Mouse (Mus musculus): ENCODE measurements around the gene Bri3. TPM values are rescaled to one million over a fixed set of nuclear protein-coding genes. Genes with fewer than 3 reads are reported as not detected.

Gene Bri3
- polyA plus RNA-seq, 1 experiment from 2014 or later = 116 TPM

DNA sequence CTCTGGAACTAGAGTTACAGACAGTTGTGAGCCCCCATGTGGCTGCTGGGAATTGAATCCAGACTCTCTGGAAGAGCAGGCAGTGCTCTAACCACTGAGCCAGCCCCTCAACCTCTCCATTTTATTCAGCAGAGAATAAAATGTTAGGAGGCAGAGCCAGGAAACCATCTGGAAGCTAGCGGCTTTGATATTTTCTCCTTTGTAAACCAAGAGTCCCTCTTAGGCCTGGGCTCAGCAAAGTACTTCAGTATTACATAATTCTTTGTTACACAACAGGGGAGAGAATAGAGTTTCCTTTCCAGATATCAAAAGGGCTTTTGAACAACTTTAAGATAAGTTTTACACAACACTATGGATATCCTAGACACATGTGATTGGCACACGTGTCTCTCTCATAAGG is 128.6 kb downstream of the Bri3 start:
- no peak for DNase-seq (ENCODE audit: low spot score)
- ATAC-seq (replicated peaks; ENCODE audit: insufficient number of reproducible peaks, low FRiP score, low TSS enrichment, low read depth) = no peak
- no peak overlapping the region for H3K4me2 ChIP-seq (ENCODE audit: low read depth, low read length)
- H3K4me3 ChIP-seq (ENCODE audit: low read depth, low read length) = no peak overlapping the region
- no peaks in the 10 kb centered on the region for H3K4me1 ChIP-seq (ENCODE audit: control insufficient read depth, insufficient read depth, low read length)
- H3K9ac ChIP-seq (replicated peaks; ENCODE audit: low read length) = no peak overlapping the region
- no peak overlapping the region for H3K27ac ChIP-seq (replicated peaks; ENCODE audit: low read depth, low read length)
- no peaks in the 10 kb centered on the region for H3K36me3 ChIP-seq (replicated peaks; ENCODE audit: control insufficient read depth, insufficient read depth, low read depth, low read length)
- no peaks in the 10 kb centered on the region for H3K27me3 ChIP-seq (ENCODE audit: control insufficient read depth, insufficient read depth, low read length)
- WGBS = 77% methylated on average over 2 of the region's 2 CpGs
- H3K9me3 ChIP-seq (replicated peaks; ENCODE audit: control insufficient read depth, low read length) = no peaks in the 10 kb centered on the region

DNA sequence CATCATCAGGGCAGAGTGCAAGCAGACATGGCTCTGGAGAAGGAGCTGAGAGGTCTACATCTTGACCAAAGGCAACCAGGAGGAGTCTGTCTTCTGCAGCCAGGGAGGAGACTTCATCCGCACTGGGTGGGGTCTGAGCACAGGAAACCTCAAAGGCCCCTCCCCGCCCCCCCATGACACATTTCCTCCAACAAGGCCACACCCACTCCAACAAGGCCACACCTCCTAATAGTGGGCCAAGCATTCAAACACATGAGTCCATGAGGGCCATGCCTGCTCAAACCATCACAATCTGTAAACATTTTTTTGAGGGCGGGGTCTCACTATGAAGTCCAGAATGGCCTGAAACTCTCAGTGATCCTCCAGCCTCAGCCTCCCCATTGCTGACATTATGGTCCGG is 135.2 kb downstream of the Bri3 start:
- no peak for DNase-seq (ENCODE audit: low spot score)
- Histone ChIP-seq H3K4me1 (ENCODE audit: control insufficient read depth, insufficient read depth, low read length) (no peaks in the 10 kb centered on the region), H3K4me3 (ENCODE audit: low read depth, low read length) (no peak overlapping the region), H3K9ac (replicated peaks; ENCODE audit: low read length) (no peak overlapping the region), H3K27ac (replicated peaks; ENCODE audit: low read depth, low read length) (no peak overlapping the region), H3K9me3 (replicated peaks; ENCODE audit: control insufficient read depth, low read length) (no peaks in the 10 kb centered on the region), H3K4me2 (ENCODE audit: low read depth, low read length) (no peak overlapping the region), H3K27me3 (ENCODE audit: control insufficient read depth, insufficient read depth, low read length) (no peaks in the 10 kb centered on the region), H3K36me3 (replicated peaks; ENCODE audit: control insufficient read depth, insufficient read depth, low read depth, low read length) (no peaks in the 10 kb centered on the region)
- no peak for ATAC-seq (replicated peaks; ENCODE audit: insufficient number of reproducible peaks, low FRiP score, low TSS enrichment, low read depth)
- 91% methylated on average over 4 of the region's 4 CpGs for WGBS

DNA sequence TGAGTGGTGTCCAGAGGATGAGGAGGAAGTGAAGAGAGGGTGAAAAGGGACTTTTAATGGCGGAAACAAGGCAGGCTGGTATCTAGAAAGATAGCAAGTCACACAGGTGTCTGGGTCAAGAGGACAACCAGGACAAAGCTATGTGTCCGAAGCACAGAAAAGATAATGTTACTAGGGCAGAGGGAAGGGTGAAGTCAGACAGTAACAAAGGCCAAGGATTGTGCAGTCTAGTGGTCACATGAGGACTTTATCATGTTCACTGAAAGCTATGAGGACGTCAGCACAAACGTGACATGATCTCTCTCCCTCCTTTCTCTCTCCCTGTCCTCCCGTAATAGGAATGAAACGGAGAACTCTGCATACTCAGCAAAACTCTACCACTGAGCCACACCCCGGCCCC is 136.5 kb downstream of the Bri3 start:
- no peaks in the 10 kb centered on the region for H3K27me3 ChIP-seq (ENCODE audit: control insufficient read depth, insufficient read depth, low read length)
- ATAC-seq (replicated peaks; ENCODE audit: insufficient number of reproducible peaks, low FRiP score, low TSS enrichment, low read depth) (no peak), DNase-seq (ENCODE audit: low spot score) (no peak)
- no peaks in the 10 kb centered on the region for H3K9me3 ChIP-seq (replicated peaks; ENCODE audit: control insufficient read depth, low read length)
- WGBS = 89% methylated on average over 7 of the region's 7 CpGs
- no peak overlapping the region for H3K4me3 ChIP-seq (ENCODE audit: low read depth, low read length)
- no peaks in the 10 kb centered on the region for H3K36me3 ChIP-seq (replicated peaks; ENCODE audit: control insufficient read depth, insufficient read depth, low read depth, low read length)
- H3K27ac ChIP-seq (replicated peaks; ENCODE audit: low read depth, low read length) = no peak overlapping the region
- H3K9ac ChIP-seq (replicated peaks; ENCODE audit: low read length) = no peak overlapping the region
- H3K4me2 ChIP-seq (ENCODE audit: low read depth, low read length) = no peak overlapping the region
- no peaks in the 10 kb centered on the region for H3K4me1 ChIP-seq (ENCODE audit: control insufficient read depth, insufficient read depth, low read length)

DNA sequence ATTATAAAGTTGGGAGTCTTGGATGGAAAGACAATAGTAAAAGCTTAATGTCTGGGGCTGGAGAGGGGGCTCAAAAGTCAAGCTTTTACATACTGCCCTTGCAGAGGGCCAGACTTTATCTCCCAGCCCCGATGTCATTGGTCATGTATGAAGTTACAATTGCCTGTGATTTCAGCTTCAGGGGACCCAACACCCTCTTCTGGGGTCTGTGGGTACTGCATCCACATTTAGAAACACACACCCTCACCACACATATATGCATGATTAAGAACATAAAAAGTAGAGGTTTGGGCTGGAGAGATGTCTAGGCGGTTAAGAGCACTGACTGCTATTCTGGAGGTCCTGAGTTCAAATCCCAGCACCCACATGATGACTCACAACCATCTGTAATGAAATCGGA is 137.5 kb downstream of the Bri3 start:
- Histone ChIP-seq H3K4me2 (ENCODE audit: low read depth, low read length) (no peak overlapping the region), H3K27me3 (ENCODE audit: control insufficient read depth, insufficient read depth, low read length) (no peaks in the 10 kb centered on the region), H3K9me3 (replicated peaks; ENCODE audit: control insufficient read depth, low read length) (no peaks in the 10 kb centered on the region), H3K27ac (replicated peaks; ENCODE audit: low read depth, low read length) (no peak overlapping the region), H3K36me3 (replicated peaks; ENCODE audit: control insufficient read depth, insufficient read depth, low read depth, low read length) (no peaks in the 10 kb centered on the region), H3K4me3 (ENCODE audit: low read depth, low read length) (no peak overlapping the region), H3K4me1 (ENCODE audit: control insufficient read depth, insufficient read depth, low read length) (no peaks in the 10 kb centered on the region), H3K9ac (replicated peaks; ENCODE audit: low read length) (no peak overlapping the region)
- WGBS = 82% methylated on average over 3 of the region's 3 CpGs
- no peak for ATAC-seq (replicated peaks; ENCODE audit: insufficient number of reproducible peaks, low FRiP score, low TSS enrichment, low read depth)
- no peak for DNase-seq (ENCODE audit: low spot score)

DNA sequence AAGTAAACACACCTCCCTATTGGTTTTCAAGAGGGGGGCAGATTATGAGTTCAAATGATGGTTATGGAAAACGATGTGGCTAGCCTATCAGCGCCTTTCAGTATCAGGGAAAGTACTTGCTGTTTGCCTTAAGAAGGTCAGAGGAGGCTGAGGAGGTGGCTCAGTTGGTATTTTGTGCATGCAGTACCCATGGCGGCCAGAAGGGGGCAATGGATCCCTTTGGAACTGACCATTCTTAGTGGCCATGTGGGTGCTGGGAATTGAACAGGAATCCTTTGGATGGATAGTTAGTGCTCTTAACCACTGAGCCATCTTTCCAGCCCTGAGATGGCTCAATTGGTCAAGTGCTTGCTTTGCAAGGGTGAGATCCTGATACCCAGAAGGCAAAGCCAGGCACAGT is 139.7 kb downstream of the Bri3 start:
- DNase-seq (ENCODE audit: low spot score) = no peak
- 65% methylated on average over 3 of the region's 3 CpGs for WGBS

DNA sequence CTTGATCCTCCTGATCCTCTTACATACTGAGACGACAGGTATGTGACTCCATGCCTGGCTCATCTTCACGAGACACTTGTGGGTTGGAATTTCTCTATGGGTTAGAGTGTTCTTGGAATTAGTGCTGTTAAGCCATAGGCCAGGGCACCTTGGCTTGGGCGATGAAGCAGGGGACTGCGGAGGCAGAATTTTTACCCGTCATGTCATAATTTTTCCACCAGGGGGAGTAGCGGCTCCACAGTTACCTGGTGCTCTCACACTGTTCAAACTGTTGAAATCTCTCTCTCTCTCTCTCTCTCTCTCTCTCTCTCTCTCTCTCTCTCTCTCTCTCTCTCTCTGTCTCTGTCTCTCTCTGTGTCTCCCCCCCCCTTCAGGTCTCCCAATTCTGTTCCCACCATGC is 143.6 kb downstream of the Bri3 start:
- Histone ChIP-seq H3K4me3 (ENCODE audit: low read depth, low read length) (no peak overlapping the region), H3K4me1 (ENCODE audit: control insufficient read depth, insufficient read depth, low read length) (no peaks in the 10 kb centered on the region), H3K27ac (replicated peaks; ENCODE audit: low read depth, low read length) (no peak overlapping the region), H3K27me3 (ENCODE audit: control insufficient read depth, insufficient read depth, low read length) (no peaks in the 10 kb centered on the region), H3K4me2 (ENCODE audit: low read depth, low read length) (no peak overlapping the region), H3K36me3 (replicated peaks; ENCODE audit: control insufficient read depth, insufficient read depth, low read depth, low read length) (no peaks in the 10 kb centered on the region), H3K9me3 (replicated peaks; ENCODE audit: control insufficient read depth, low read length) (no peaks in the 10 kb centered on the region), H3K9ac (replicated peaks; ENCODE audit: low read length) (no peak overlapping the region)
- DNase-seq (ENCODE audit: low spot score) (peak; percentile 79), ATAC-seq (replicated peaks; ENCODE audit: insufficient number of reproducible peaks, low FRiP score, low TSS enrichment, low read depth) (peak; percentile 56; the same call in 1 of the 2 replicates)
- WGBS = 10% methylated on average over 6 of the region's 6 CpGs

More for the DNA sequence above, 139.7 kb downstream of the Bri3 start:
- Histone ChIP-seq H3K9me3 (replicated peaks; ENCODE audit: control insufficient read depth, low read length) (no peaks in the 10 kb centered on the region), H3K27ac (replicated peaks; ENCODE audit: low read depth, low read length) (no peak overlapping the region), H3K36me3 (replicated peaks; ENCODE audit: control insufficient read depth, insufficient read depth, low read depth, low read length) (no peaks in the 10 kb centered on the region), H3K27me3 (ENCODE audit: control insufficient read depth, insufficient read depth, low read length) (no peaks in the 10 kb centered on the region), H3K4me2 (ENCODE audit: low read depth, low read length) (no peak overlapping the region), H3K4me3 (ENCODE audit: low read depth, low read length) (no peak overlapping the region), H3K4me1 (ENCODE audit: control insufficient read depth, insufficient read depth, low read length) (no peaks in the 10 kb centered on the region), H3K9ac (replicated peaks; ENCODE audit: low read length) (no peak overlapping the region)
- ATAC-seq (replicated peaks; ENCODE audit: insufficient number of reproducible peaks, low FRiP score, low TSS enrichment, low read depth) = no peak

DNA sequence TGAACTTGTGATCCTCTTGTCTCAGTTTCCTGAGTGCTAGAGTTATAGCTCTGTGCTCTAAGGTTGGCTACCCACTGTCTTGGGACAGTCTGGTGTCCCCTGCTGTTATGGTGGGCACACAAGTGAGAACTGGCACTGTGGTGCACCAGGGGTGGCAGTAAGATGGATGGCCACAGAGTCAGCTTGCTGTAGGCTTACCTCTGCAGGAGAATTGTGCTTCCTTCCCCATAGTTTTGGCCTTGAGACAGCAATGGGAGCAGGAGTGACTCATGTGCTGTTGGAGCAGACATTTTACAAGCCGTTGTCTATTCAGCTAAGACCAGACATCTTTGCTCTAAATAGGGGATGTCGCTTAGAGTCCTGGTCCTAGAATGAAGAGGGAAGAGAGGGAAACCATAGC is 149.9 kb downstream of the Bri3 start:
- no peak for DNase-seq (ENCODE audit: low spot score)
- Histone ChIP-seq H3K4me2 (ENCODE audit: low read depth, low read length) (no peak overlapping the region), H3K27me3 (ENCODE audit: control insufficient read depth, insufficient read depth, low read length) (no peaks in the 10 kb centered on the region), H3K36me3 (replicated peaks; ENCODE audit: control insufficient read depth, insufficient read depth, low read depth, low read length) (no peaks in the 10 kb centered on the region), H3K27ac (replicated peaks; ENCODE audit: low read depth, low read length) (no peak overlapping the region), H3K9ac (replicated peaks; ENCODE audit: low read length) (no peak overlapping the region), H3K4me1 (ENCODE audit: control insufficient read depth, insufficient read depth, low read length) (no peaks in the 10 kb centered on the region), H3K4me3 (ENCODE audit: low read depth, low read length) (no peak overlapping the region), H3K9me3 (replicated peaks; ENCODE audit: control insufficient read depth, low read length) (no peaks in the 10 kb centered on the region)
- no peak for ATAC-seq (replicated peaks; ENCODE audit: insufficient number of reproducible peaks, low FRiP score, low TSS enrichment, low read depth)
- WGBS = 86% methylated on average over 2 of the region's 2 CpGs

DNA sequence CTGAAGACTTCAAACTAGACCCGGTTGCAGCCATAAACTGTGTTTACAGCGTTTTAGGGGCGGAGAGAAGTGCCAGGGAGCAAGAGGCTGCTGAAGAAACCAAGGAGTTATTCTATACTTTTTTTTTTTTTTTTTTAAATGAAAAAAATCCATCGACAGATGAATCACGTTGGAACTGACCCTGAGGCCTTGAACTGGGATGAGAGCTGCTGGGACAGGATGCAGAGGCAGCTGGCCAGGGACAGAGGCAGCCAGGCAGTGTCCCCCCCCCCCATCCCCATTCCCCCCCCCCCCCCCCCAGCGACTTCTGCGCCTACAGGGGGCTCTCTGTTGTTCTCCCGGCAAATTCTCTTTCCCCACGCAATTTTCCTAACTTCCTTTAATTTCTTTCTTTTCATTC is 153.3 kb downstream of the Bri3 start:
- Histone ChIP-seq H3K36me3 (replicated peaks; ENCODE audit: control insufficient read depth, insufficient read depth, low read depth, low read length) (no peaks in the 10 kb centered on the region), H3K9ac (replicated peaks; ENCODE audit: low read length) (no peak overlapping the region), H3K27ac (replicated peaks; ENCODE audit: low read depth, low read length) (no peak overlapping the region), H3K4me2 (ENCODE audit: low read depth, low read length) (no peak overlapping the region), H3K4me3 (ENCODE audit: low read depth, low read length) (no peak overlapping the region), H3K4me1 (ENCODE audit: control insufficient read depth, insufficient read depth, low read length) (no peaks in the 10 kb centered on the region), H3K9me3 (replicated peaks; ENCODE audit: control insufficient read depth, low read length) (no peaks in the 10 kb centered on the region), H3K27me3 (ENCODE audit: control insufficient read depth, insufficient read depth, low read length) (no peaks in the 10 kb centered on the region)
- 29% methylated on average over 7 of the region's 9 CpGs for WGBS
- no peak for DNase-seq (ENCODE audit: low spot score)
- ATAC-seq (replicated peaks; ENCODE audit: insufficient number of reproducible peaks, low FRiP score, low TSS enrichment, low read depth) = no peak

Data from embryonic facial prominence, embryonic 11.5 days (tissue).